Mouse (Mus musculus): ENCODE measurements around the gene Rcsd1.

DNA sequence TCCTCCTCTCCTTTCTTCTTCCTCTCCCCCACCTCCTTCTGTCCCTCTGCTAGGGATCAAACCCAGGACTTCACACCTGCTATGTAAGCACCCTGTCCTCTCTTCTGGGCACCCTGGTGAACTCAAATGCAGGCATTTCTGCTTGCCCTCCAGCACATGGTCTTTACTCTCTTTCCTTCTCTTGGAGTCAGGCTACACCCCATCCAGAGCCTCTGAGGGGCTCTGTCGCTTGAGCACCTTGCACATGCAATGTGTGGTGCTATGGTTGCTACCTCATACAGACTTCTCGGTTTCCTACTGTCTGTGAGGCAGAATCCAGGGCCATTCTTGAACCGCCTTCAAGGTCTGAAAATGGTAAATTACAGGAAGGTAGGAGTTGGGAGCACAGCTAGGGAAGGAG, 4.7 kb downstream of the Rcsd1 start:
- TF ChIP-seq EP300 (IDR thresholded peaks at IDR 0.05; ENCODE audit: low read depth) (no peak), CTCF (IDR thresholded peaks at IDR 0.05; ENCODE audit: low read depth) (no peak)
